ENCODE assay signal across 24 mouse cellular contexts in the genomic region with DNA sequence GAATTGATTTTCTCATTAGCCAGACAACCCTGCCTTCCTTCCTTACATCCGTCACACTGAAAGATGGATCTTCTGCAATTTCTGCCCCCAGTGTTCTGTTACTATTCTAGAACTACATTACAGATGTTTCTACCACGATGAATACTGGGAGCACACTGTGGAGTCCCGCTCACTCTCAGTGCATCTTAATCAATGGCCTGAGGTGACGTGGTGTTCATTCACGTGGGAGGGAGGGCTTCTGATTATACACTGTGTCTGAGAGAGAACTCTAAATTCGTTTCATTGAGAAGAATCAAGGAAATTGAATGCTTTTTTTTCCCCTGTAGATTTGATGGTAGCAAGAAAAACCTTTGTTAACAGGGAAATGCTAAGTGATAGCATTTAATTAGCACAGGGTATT. TPM values are rescaled to one million over a fixed set of nuclear protein-coding genes. Genes with fewer than 3 reads are reported as not detected.
DNase-seq lines count a peak whose midpoint lies in the region; ATAC-seq and TF ChIP-seq lines count a peak whose summit lies in the region.
"Had no signal": no experiment of that assay in that cellular context is flagged by ENCODE, and none has a peak within 500 bp of the region (broad histone marks: within the 10 kb centered on the region; RNA-seq: fewer than 3 reads in every experiment).

No protein-coding gene starts in this region.

- H3ac ChIP-seq in myocyte (ENCODE audit: control insufficient read depth, insufficient read length): no peak overlapping the region

- peaks cover 10% of the 10 kb centered on the region; the same call in 1 of the 2 replicates for H3K4me1 ChIP-seq in heart, embryonic 13.5 days
- H3K4me1 ChIP-seq in hindbrain, postnatal 0 days (ENCODE audit: insufficient read depth, low read length): no peaks in the 10 kb centered on the region
- H3K4me1 ChIP-seq in hindbrain, embryonic 11.5 days (replicated peaks; ENCODE audit: control insufficient read depth, insufficient read depth, low read length): no peaks in the 10 kb centered on the region
- H3K4me1 ChIP-seq in forebrain, embryonic 14.5 days (ENCODE audit: control insufficient read depth, insufficient read depth, low read length): peaks cover 6% of the 10 kb centered on the region
- H3K4me1 ChIP-seq: embryonic facial prominence, embryonic 12.5 days; stomach, embryonic 15.5 days had no signal

- H3K4me3 ChIP-seq in heart, embryonic 13.5 days: peak overlapping the region; percentile 23; the same call in 1 of the 2 replicates
- no peak overlapping the region for H3K4me3 ChIP-seq in hindbrain, postnatal 0 days (ENCODE audit: low read length)
- H3K4me3 ChIP-seq in hindbrain, embryonic 11.5 days (ENCODE audit: low read depth, low read length): no peak overlapping the region
- H3K4me3 ChIP-seq in forebrain, embryonic 14.5 days (ENCODE audit: low read depth, low read length): no peak overlapping the region
- no peak overlapping the region for H3K4me3 ChIP-seq in myocyte
- H3K4me3 ChIP-seq: embryonic facial prominence, embryonic 12.5 days; layer of hippocampus, adult 2 months; stomach, embryonic 15.5 days had no signal

- H3K9ac ChIP-seq in heart, embryonic 13.5 days: no peak overlapping the region
- H3K9ac ChIP-seq in hindbrain, postnatal 0 days (replicated peaks; ENCODE audit: low read length): no peak overlapping the region
- H3K9ac ChIP-seq in hindbrain, embryonic 11.5 days (ENCODE audit: low read depth, low read length): no peak overlapping the region
- 0 out of 2 replicates have a peak overlapping the region, but pooled peaks have one; percentile 5 for H3K9ac ChIP-seq in forebrain, embryonic 14.5 days (ENCODE audit: low read length)
- H3K9ac ChIP-seq: embryonic facial prominence, embryonic 12.5 days; liver, postnatal 0 days; stomach, embryonic 15.5 days had no signal

- no peak for DNase-seq in heart, postnatal 4 days
- DNase-seq in hindbrain, postnatal 0 days (ENCODE audit: low spot score): peak; percentile 13
- DNase-seq in hindbrain, embryonic 11.5 days (ENCODE audit: low spot score): no peak
- peak; percentile 42 for DNase-seq in forebrain, embryonic 14.5 days (ENCODE audit: low spot score)
- DNase-seq in B cell, adult 2 months: no peak
- DNase-seq: adrenal gland, postnatal 14 days; cerebellum, adult 2 months; heart, postnatal 14 days; liver; liver, postnatal 0 days; thymus, adult 2 months had no signal

- H3K27me3 ChIP-seq in heart, embryonic 13.5 days (replicated peaks): 0 out of 2 replicates have a peak, but pooled peaks cover 3% of the 10 kb centered on the region
- no peaks in the 10 kb centered on the region for H3K27me3 ChIP-seq in hindbrain, postnatal 0 days (ENCODE audit: insufficient read depth, low read length)
- H3K27me3 ChIP-seq in hindbrain, embryonic 11.5 days (ENCODE audit: control insufficient read depth, insufficient read depth, low read length): no peaks in the 10 kb centered on the region
- H3K27me3 ChIP-seq in forebrain, embryonic 14.5 days (replicated peaks; ENCODE audit: control insufficient read depth, insufficient read depth, low read length): no peaks in the 10 kb centered on the region
- no peaks in the 10 kb centered on the region for H3K27me3 ChIP-seq in myocyte (ENCODE audit: control insufficient read depth, insufficient read depth, insufficient read length)
- H3K27me3 ChIP-seq: embryonic facial prominence, embryonic 12.5 days; stomach, embryonic 15.5 days had no signal

- H3K9me3 ChIP-seq in heart, embryonic 13.5 days: no peaks in the 10 kb centered on the region
- H3K9me3 ChIP-seq in hindbrain, postnatal 0 days (ENCODE audit: low read length): no peaks in the 10 kb centered on the region
- H3K9me3 ChIP-seq in hindbrain, embryonic 11.5 days (ENCODE audit: control insufficient read depth, low read length): no peaks in the 10 kb centered on the region
- H3K9me3 ChIP-seq in forebrain, embryonic 14.5 days (replicated peaks; ENCODE audit: control insufficient read depth, low read length): no peaks in the 10 kb centered on the region
- H3K9me3 ChIP-seq: embryonic facial prominence, embryonic 12.5 days; stomach, embryonic 15.5 days had no signal

- H3K79me2 ChIP-seq in myocyte (ENCODE audit: control insufficient read depth, insufficient read depth): no peaks in the 10 kb centered on the region

- peak overlapping the region; percentile 55 for H3K4me2 ChIP-seq in heart, embryonic 13.5 days
- H3K4me2 ChIP-seq in hindbrain, postnatal 0 days (ENCODE audit: low read depth, low read length): no peak overlapping the region
- H3K4me2 ChIP-seq in hindbrain, embryonic 11.5 days (replicated peaks; ENCODE audit: low read depth, low read length): no peak overlapping the region
- peak overlapping the region; percentile 25 for H3K4me2 ChIP-seq in forebrain, embryonic 14.5 days (ENCODE audit: low read length)
- peak overlapping the region; percentile 41 for H3K4me2 ChIP-seq in myocyte (ENCODE audit: low read depth)
- H3K4me2 ChIP-seq: embryonic facial prominence, embryonic 12.5 days; stomach, embryonic 15.5 days had no signal

- H3K36me3 ChIP-seq in heart, embryonic 13.5 days: no peaks in the 10 kb centered on the region
- H3K36me3 ChIP-seq in hindbrain, postnatal 0 days (ENCODE audit: insufficient read depth, low read length): no peaks in the 10 kb centered on the region
- no peaks in the 10 kb centered on the region for H3K36me3 ChIP-seq in hindbrain, embryonic 11.5 days (ENCODE audit: control insufficient read depth, insufficient read depth, low read length)
- no peaks in the 10 kb centered on the region for H3K36me3 ChIP-seq in forebrain, embryonic 14.5 days (ENCODE audit: control insufficient read depth, insufficient read depth, low read length)
- no peaks in the 10 kb centered on the region for H3K36me3 ChIP-seq in myocyte (ENCODE audit: control insufficient read depth, insufficient read depth)
- H3K36me3 ChIP-seq: embryonic facial prominence, embryonic 12.5 days; stomach, embryonic 15.5 days had no signal

- no peak for TF ChIP-seq POLR2A in myocyte (IDR thresholded peaks at IDR 0.05; ENCODE audit: insufficient read length, low read depth)

- TF ChIP-seq CTCF in hindbrain, postnatal 0 days (IDR thresholded peaks at IDR 0.05; ENCODE audit: low read depth): no peak

- WGBS in heart, embryonic 13.5 days: 47% methylated on average over 6 of the region's 6 CpGs
- WGBS in hindbrain, postnatal 0 days: 30% methylated on average over 6 of the region's 6 CpGs
- WGBS in hindbrain, embryonic 11.5 days: 63% methylated on average over 6 of the region's 6 CpGs
- 20% methylated on average over 6 of the region's 6 CpGs for WGBS in forebrain, embryonic 14.5 days

- no peak overlapping the region for H3K27ac ChIP-seq in heart, embryonic 13.5 days (replicated peaks)
- no peak overlapping the region for H3K27ac ChIP-seq in hindbrain, postnatal 0 days
- H3K27ac ChIP-seq in hindbrain, embryonic 11.5 days (ENCODE audit: low read depth, low read length): no peak overlapping the region
- no peak overlapping the region for H3K27ac ChIP-seq in forebrain, embryonic 14.5 days (ENCODE audit: low read depth, low read length)
- H3K27ac ChIP-seq: embryonic facial prominence, embryonic 12.5 days; layer of hippocampus, adult 2 months; stomach, embryonic 15.5 days had no signal

- ATAC-seq in heart, embryonic 13.5 days (ENCODE audit: extremely low read depth, insufficient number of reproducible peaks, low FRiP score, low TSS enrichment): no peak
- 0 out of 2 replicates have a peak, but pooled peaks have one; percentile 40 for ATAC-seq in hindbrain, postnatal 0 days
- ATAC-seq in hindbrain, embryonic 11.5 days (ENCODE audit: low FRiP score): no peak
- ATAC-seq in forebrain, embryonic 14.5 days: peak; percentile 63
- ATAC-seq: activated CD4-positive, CD25-positive, alpha-beta regulatory T cell, adult 4 months; intestine, postnatal 0 days; liver, postnatal 0 days; Patski had no signal

TF ChIP-seq in myocyte, 11 proteins besides CTCF, POLR2A, EP300 and RAD21 (continues in another document):
- TF ChIP-seq TCF12 (IDR thresholded peaks at IDR 0.05; ENCODE audit: insufficient read depth, poor library complexity, severe bottlenecking) (no peak), MYOD1 (IDR thresholded peaks at IDR 0.05; ENCODE audit: control insufficient read depth in 1 of 3, insufficient read length in 2 of 3, low read depth in 2 of 3) (no peak), SRF (IDR thresholded peaks at IDR 0.05; ENCODE audit: control insufficient read depth, insufficient read length, low read depth) (no peak), E2F4 (IDR thresholded peaks at IDR 0.05; ENCODE audit: insufficient read depth) (no peak), MAX (IDR thresholded peaks at IDR 0.05; ENCODE audit: low read depth) (no peak), REST (IDR thresholded peaks at IDR 0.05; ENCODE audit: insufficient read depth, insufficient read length) (no peak), USF1 (IDR thresholded peaks at IDR 0.05; ENCODE audit: low read depth) (no peak)

RNA-seq across cellular contexts. Expression of a gene that starts 19.2 kb away (rescaled TPM):
- polyA plus RNA-seq in heart, embryonic 13.5 days (2015; fragmentation: Nextera tagmentation; extraction: Ambion mirVana): 0.13 and 0.14 TPM in 2 replicates
- not detected for total RNA-seq in heart, postnatal 4 days (2021)
- 8.6 and 11.0 TPM in 2 replicates for total RNA-seq in hindbrain, postnatal 0 days (2014; rRNA removed)
- 12.0 and 14.4 TPM in 2 replicates for polyA plus RNA-seq in hindbrain, postnatal 0 days (2015; fragmentation: Nextera tagmentation; extraction: Ambion mirVana)
- polyA plus RNA-seq in hindbrain, embryonic 11.5 days (2014; fragmentation: Nextera tagmentation; extraction: Ambion mirVana): 2.9 TPM in 2 replicates
- polyA plus RNA-seq in forebrain, embryonic 14.5 days (2014; fragmentation: Nextera tagmentation; extraction: Ambion mirVana): 0.75 and 1.1 TPM in 2 replicates
- 0.32 TPM for polyA plus RNA-seq in myocyte (2012; fragmentation: generic; extraction: Trizol)
- total RNA-seq: adrenal gland, postnatal 14 days; gastrocnemius, adult 8-10 months; heart, postnatal 14 days; megakaryocyte-erythroid progenitor cell, adult 5-6 weeks had no signal
- polyA plus RNA-seq: activated CD4-positive, CD25-positive, alpha-beta regulatory T cell, adult 4 months; intestine, postnatal 0 days; Patski; spleen, adult 2 months had no signal

RNA-seq across cellular contexts. Expression of a gene that starts 50.3 kb away (rescaled TPM):
- polyA plus RNA-seq in heart, embryonic 13.5 days (2015; fragmentation: Nextera tagmentation; extraction: Ambion mirVana): 20.4 and 23.2 TPM in 2 replicates
- total RNA-seq in heart, postnatal 4 days (2021): 10 to 100 TPM; 27.9 to 28.3 TPM
- 23.7 and 28.4 TPM in 2 replicates for total RNA-seq in hindbrain, postnatal 0 days (2014; rRNA removed)
- 29.1 and 30.4 TPM in 2 replicates for polyA plus RNA-seq in hindbrain, postnatal 0 days (2015; fragmentation: Nextera tagmentation; extraction: Ambion mirVana)
- 47.7 and 54.4 TPM in 2 replicates for polyA plus RNA-seq in hindbrain, embryonic 11.5 days (2014; fragmentation: Nextera tagmentation; extraction: Ambion mirVana)
- polyA plus RNA-seq in forebrain, embryonic 14.5 days (2014; fragmentation: Nextera tagmentation; extraction: Ambion mirVana): 38.0 and 40.3 TPM in 2 replicates
- 12.3 TPM for polyA plus RNA-seq in myocyte (2012; fragmentation: generic; extraction: Trizol)

RNA-seq across cellular contexts. Expression of a gene that starts 53.0 kb away (rescaled TPM):
- polyA plus RNA-seq in heart, embryonic 13.5 days (2015; fragmentation: Nextera tagmentation; extraction: Ambion mirVana): not detected in 2 replicates
- total RNA-seq in heart, postnatal 4 days (2021): not detected
- not detected in 2 replicates for total RNA-seq in hindbrain, postnatal 0 days (2014; rRNA removed)
- polyA plus RNA-seq in hindbrain, postnatal 0 days (2015; fragmentation: Nextera tagmentation; extraction: Ambion mirVana): not detected in 2 replicates
- polyA plus RNA-seq in hindbrain, embryonic 11.5 days (2014; fragmentation: Nextera tagmentation; extraction: Ambion mirVana): not detected in 2 replicates
- not detected in 2 replicates for polyA plus RNA-seq in forebrain, embryonic 14.5 days (2014; fragmentation: Nextera tagmentation; extraction: Ambion mirVana)
- not detected for polyA plus RNA-seq in myocyte (2012; fragmentation: generic; extraction: Trizol)
- total RNA-seq: adrenal gland, postnatal 14 days; heart, postnatal 14 days; layer of hippocampus, adult 2 months; left cerebral cortex, postnatal 36 days; megakaryocyte-erythroid progenitor cell, adult 5-6 weeks had no signal
- polyA plus RNA-seq: activated CD4-positive, CD25-positive, alpha-beta regulatory T cell, adult 4 months; cerebellum, adult 2 months; kidney, embryonic 16.5 days; liver, postnatal 0 days; Patski; spleen, adult 2 months; stomach, embryonic 15.5 days; thymus, adult 2 months had no signal

Comparison
In these comparisons a context has a peak if more than half of its experiments do, and no peak if none do; other contexts are left out.
1. ATAC-seq: peak in hindbrain, postnatal 0 days (single experiment) and forebrain, embryonic 14.5 days (single experiment); none in heart, embryonic 13.5 days (single experiment) and hindbrain, embryonic 11.5 days (single experiment).
2. DNase-seq: peak in hindbrain, postnatal 0 days (single experiment) and forebrain, embryonic 14.5 days (single experiment); none in heart, postnatal 4 days (single experiment), hindbrain, embryonic 11.5 days (single experiment) and B cell, adult 2 months (0 of 2).
3. H3K4me2 ChIP-seq: peak in heart, embryonic 13.5 days (single experiment), forebrain, embryonic 14.5 days (single experiment) and myocyte (single experiment); none in hindbrain, postnatal 0 days (single experiment) and hindbrain, embryonic 11.5 days (single experiment).